Mouse (Mus musculus) cerebellum, postnatal 10 days (tissue): ENCODE results near the gene Pramel4.
"Not testable (repeated sequence)": the region's sequence is repeated elsewhere in the genome, so short reads cannot be mapped to it uniquely, and the experiment has no call there.

Experiments
- DNase-seq, 2 experiments: peaks; one replicate each; pipeline ENCODE4 v3.0.0; 2021; ENCODE audit warnings: mixed read lengths in 2 of 2

Gene Pramel4

DNA sequence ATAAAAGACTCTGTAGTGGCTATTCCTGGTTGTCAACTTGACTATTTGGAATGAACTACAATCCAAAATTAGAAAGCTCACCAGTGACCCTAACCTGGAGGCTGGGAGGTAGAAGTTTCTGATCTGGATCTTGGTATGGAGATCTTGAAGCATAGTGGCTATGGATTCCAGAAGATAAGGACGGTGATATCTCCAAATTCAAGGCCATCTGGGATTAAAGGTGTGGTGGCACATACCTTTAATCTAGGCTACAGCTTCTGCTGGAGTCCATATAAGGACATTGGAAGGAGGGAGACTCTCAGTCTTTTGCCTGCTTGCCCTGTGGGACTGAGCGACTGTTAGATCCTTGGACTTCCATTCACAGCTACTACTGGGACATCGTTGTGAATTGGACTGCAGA, at the start of gene Pramel4:
Gene Pramel4 (plus strand): TSS at position 301 of the 400 bp plus-strand sequence.
- not testable (repeated sequence) for DNase-seq

DNA sequence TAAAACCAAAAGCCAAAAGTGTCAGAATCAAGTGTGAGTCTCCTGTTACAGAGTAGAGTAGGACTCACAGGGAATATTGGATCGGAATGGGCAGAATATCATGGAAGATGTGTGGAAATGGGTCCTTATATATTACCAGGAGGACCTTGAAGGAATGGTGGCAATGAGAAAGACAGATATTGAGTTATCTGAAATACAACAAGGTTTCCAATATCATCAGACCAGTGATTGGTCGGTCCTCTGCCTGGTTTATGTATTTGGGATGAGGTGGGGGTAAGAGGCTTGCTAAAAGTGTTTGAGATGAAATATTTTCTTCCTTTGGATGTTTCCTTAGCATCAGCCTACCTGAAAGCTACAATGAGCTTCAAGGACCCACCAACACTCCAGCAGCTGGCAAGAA, 47.2 kb downstream of the Pramel4 start, which contains the start of gene Gm13102:
Gene Gm13102 (plus strand): TSS at position 301 of the 400 bp plus-strand sequence.
- not testable (repeated sequence) for DNase-seq
